Mouse (Mus musculus): ENCODE data around the gene Ttc23l.

DNA sequence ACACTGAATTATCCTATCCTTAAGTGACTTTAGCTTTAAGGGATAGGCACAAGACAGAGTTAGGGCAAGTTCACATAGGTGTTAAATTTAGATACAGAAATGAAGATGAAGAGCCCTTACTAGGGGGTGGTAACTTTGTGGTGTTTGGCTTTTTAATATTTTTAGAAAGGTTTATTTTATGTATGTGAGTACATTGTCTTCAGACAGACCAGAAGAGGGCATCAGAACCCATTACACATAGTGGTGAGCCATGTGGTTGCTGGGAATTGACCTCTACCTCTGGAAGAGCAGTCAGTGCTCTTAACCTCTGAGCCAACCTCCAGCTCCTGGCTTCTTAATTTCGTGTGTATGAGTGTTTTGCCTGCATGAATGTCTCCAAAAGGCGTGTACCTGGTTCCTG lies 71.2 kb downstream of the Ttc23l start:
- TF ChIP-seq CTCF (IDR thresholded peaks at IDR 0.05; ENCODE audit: control insufficient read depth, insufficient read depth, insufficient replicate concordance, low read depth, low read length) (no peak), POLR2A (IDR thresholded peaks at IDR 0.05; ENCODE audit: control insufficient read depth, low read depth, low read length) (no peak)
